Comparison of ENCODE assay signal across 26 mouse cellular contexts in the genomic region with DNA sequence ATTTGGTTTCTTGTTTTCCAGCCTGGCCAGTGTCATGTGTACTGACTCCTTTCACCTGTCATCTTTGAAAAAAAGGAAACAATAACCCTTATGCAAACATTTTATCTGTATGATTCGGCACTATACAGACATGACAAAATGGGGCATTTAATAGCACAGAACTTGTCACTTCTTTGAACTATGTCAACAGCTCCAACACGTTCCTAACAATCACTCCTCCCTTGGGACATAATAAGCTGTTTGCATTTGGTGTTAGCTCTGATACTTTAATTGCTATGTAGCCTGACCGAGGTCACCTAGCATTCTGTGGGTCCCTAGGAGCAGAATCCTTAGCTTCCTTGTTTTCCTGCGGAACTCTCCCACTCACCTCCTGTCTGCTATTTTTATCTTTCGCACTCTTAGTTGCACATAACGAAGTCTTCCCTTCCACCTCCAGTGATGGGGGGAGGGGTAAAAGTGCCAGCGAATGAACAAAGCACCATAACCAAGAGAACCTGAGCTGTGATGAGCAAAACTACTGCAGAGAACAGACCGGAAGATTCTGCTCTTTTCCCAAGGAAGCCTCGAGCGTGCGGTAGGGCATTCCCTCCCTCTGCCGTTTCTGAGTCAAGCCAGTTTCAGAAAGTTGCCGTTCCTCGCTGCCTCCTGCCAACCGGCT. TPM values are rescaled to one million over a fixed set of nuclear protein-coding genes. Genes with fewer than 3 reads are reported as not detected.
DNase-seq lines count a peak whose midpoint lies in the region; ATAC-seq and TF ChIP-seq lines count a peak whose summit lies in the region.
"Had no signal": no experiment of that assay in that cellular context is flagged by ENCODE, and none has a peak within 500 bp of the region (broad histone marks: within the 10 kb centered on the region; RNA-seq: fewer than 3 reads in every experiment).

No protein-coding gene starts in this region.

- TF ChIP-seq CTCF in stomach, postnatal 0 days (IDR thresholded peaks at IDR 0.05; ENCODE audit: low read depth): no peak

- no peak overlapping the region for H3K4me3 ChIP-seq in intestine, embryonic 14.5 days (ENCODE audit: low read depth, low read length)
- no peak overlapping the region for H3K4me3 ChIP-seq in intestine, embryonic 16.5 days (ENCODE audit: low read length)
- no peak overlapping the region for H3K4me3 ChIP-seq in stomach, embryonic 14.5 days (ENCODE audit: low read depth, low read length)
- no peak overlapping the region for H3K4me3 ChIP-seq in stomach, postnatal 0 days (ENCODE audit: low read depth, low read length)
- H3K4me3 ChIP-seq: embryonic facial prominence, embryonic 12.5 days; embryonic facial prominence, embryonic 15.5 days; heart, embryonic 12.5 days; heart, embryonic 15.5 days; hindbrain, embryonic 10.5 days; hindbrain, embryonic 13.5 days had no signal

- no peak for ATAC-seq in intestine, embryonic 14.5 days (replicated peaks; ENCODE audit: low FRiP score, low TSS enrichment, low read depth)
- no peak for ATAC-seq in intestine, embryonic 16.5 days
- peak; percentile 80 for ATAC-seq in stomach, embryonic 14.5 days (ENCODE audit: insufficient number of reproducible peaks, insufficient read depth, low FRiP score, low read depth)
- 0 out of 2 replicates have a peak, but pooled peaks have one; percentile 45 for ATAC-seq in stomach, postnatal 0 days (ENCODE audit: low FRiP score, low TSS enrichment)
- ATAC-seq: CD4-positive, CD25-positive, alpha-beta regulatory T cell, adult 4 months; forebrain, embryonic 14.5 days; forebrain, postnatal 0 days; hindbrain, embryonic 16.5 days had no signal

- no peaks in the 10 kb centered on the region for H3K27me3 ChIP-seq in intestine, embryonic 14.5 days (replicated peaks; ENCODE audit: control insufficient read depth, insufficient read depth, low read length)
- H3K27me3 ChIP-seq in intestine, embryonic 16.5 days (replicated peaks; ENCODE audit: control insufficient read depth, insufficient read depth, low read length): no peaks in the 10 kb centered on the region
- no peaks in the 10 kb centered on the region for H3K27me3 ChIP-seq in stomach, embryonic 14.5 days (ENCODE audit: control insufficient read depth, insufficient read depth, low read length)
- H3K27me3 ChIP-seq in stomach, postnatal 0 days (ENCODE audit: control insufficient read depth, insufficient read depth, low read length): no peaks in the 10 kb centered on the region
- H3K27me3 ChIP-seq: embryonic facial prominence, embryonic 12.5 days; embryonic facial prominence, embryonic 15.5 days; heart, embryonic 12.5 days; heart, embryonic 15.5 days; hindbrain, embryonic 13.5 days had no signal

- H3K4me2 ChIP-seq in intestine, embryonic 14.5 days (ENCODE audit: low read length): no peak overlapping the region
- no peak overlapping the region for H3K4me2 ChIP-seq in intestine, embryonic 16.5 days (ENCODE audit: low read depth, low read length)
- no peak overlapping the region for H3K4me2 ChIP-seq in stomach, embryonic 14.5 days (replicated peaks; ENCODE audit: low read depth, low read length)
- H3K4me2 ChIP-seq in stomach, postnatal 0 days (replicated peaks; ENCODE audit: low read depth): no peak overlapping the region
- H3K4me2 ChIP-seq: embryonic facial prominence, embryonic 12.5 days; embryonic facial prominence, embryonic 15.5 days; heart, embryonic 12.5 days; heart, embryonic 15.5 days; hindbrain, embryonic 13.5 days had no signal

- WGBS in intestine, embryonic 14.5 days: 77% methylated on average over 15 of the region's 15 CpGs
- WGBS in intestine, embryonic 16.5 days: 79% methylated on average over 15 of the region's 15 CpGs
- 75% methylated on average over 15 of the region's 15 CpGs for WGBS in stomach, embryonic 14.5 days
- 71% methylated on average over 15 of the region's 15 CpGs for WGBS in stomach, postnatal 0 days

- 0 out of 2 replicates have a peak, but pooled peaks cover 5% of the 10 kb centered on the region for H3K9me3 ChIP-seq in intestine, embryonic 14.5 days (ENCODE audit: control insufficient read depth, low read length)
- H3K9me3 ChIP-seq in intestine, embryonic 16.5 days (ENCODE audit: control insufficient read depth, low read length): peaks cover 4% of the 10 kb centered on the region; the same call in 1 of the 2 replicates
- peaks cover 3% of the 10 kb centered on the region; the same call in 1 of the 2 replicates for H3K9me3 ChIP-seq in stomach, embryonic 14.5 days (ENCODE audit: control insufficient read depth, low read depth, low read length)
- no peaks in the 10 kb centered on the region for H3K9me3 ChIP-seq in stomach, postnatal 0 days (ENCODE audit: control insufficient read depth, low read length)
- H3K9me3 ChIP-seq: embryonic facial prominence, embryonic 15.5 days; heart, embryonic 15.5 days had no signal

- no peak overlapping the region for H3K27ac ChIP-seq in intestine, embryonic 14.5 days (ENCODE audit: low read depth)
- H3K27ac ChIP-seq in intestine, embryonic 16.5 days (ENCODE audit: low read length): no peak overlapping the region
- no peak overlapping the region for H3K27ac ChIP-seq in stomach, embryonic 14.5 days (ENCODE audit: low read length)
- H3K27ac ChIP-seq in stomach, postnatal 0 days (replicated peaks): no peak overlapping the region
- H3K27ac ChIP-seq: embryonic facial prominence, embryonic 12.5 days; embryonic facial prominence, embryonic 15.5 days; heart, embryonic 15.5 days; hindbrain, embryonic 10.5 days; hindbrain, embryonic 13.5 days had no signal

- DNase-seq in intestine, embryonic 14.5 days (ENCODE audit: low spot score): peak; percentile 47
- DNase-seq in stomach, postnatal 0 days (ENCODE audit: low spot score): no peak
- DNase-seq in left cerebral cortex, adult 8-10 months (ENCODE audit: low spot score in 2 of 2): no peak
- no peak for DNase-seq in right cerebral cortex, postnatal 4 days
- DNase-seq: adrenal gland, adult 2 months; adrenal gland, postnatal 25 days; cerebellum, adult 11 months; cerebellum, adult 2 months; cerebellum, adult 9-11 months; cerebellum, postnatal 25 days; forebrain, postnatal 0 days; gastrocnemius, postnatal 10 days; gastrocnemius, postnatal 36 days; heart, postnatal 10 days; heart, postnatal 36 days had no signal

- no peak for TF ChIP-seq EP300 in stomach, postnatal 0 days (optimal IDR thresholded peaks at IDR 0.05)

- H3K4me1 ChIP-seq in intestine, embryonic 14.5 days (replicated peaks; ENCODE audit: control insufficient read depth, insufficient read depth, low read length): no peaks in the 10 kb centered on the region
- H3K4me1 ChIP-seq in intestine, embryonic 16.5 days (ENCODE audit: control insufficient read depth, insufficient read depth, low read length): no peaks in the 10 kb centered on the region
- no peaks in the 10 kb centered on the region for H3K4me1 ChIP-seq in stomach, embryonic 14.5 days (ENCODE audit: control insufficient read depth, insufficient read depth, low read length)
- no peaks in the 10 kb centered on the region for H3K4me1 ChIP-seq in stomach, postnatal 0 days (replicated peaks; ENCODE audit: control insufficient read depth, insufficient read depth)
- H3K4me1 ChIP-seq: embryonic facial prominence, embryonic 12.5 days; embryonic facial prominence, embryonic 15.5 days; heart, embryonic 12.5 days; heart, embryonic 15.5 days; hindbrain, embryonic 10.5 days; hindbrain, embryonic 13.5 days had no signal

- H3K9ac ChIP-seq in intestine, embryonic 14.5 days (ENCODE audit: low read length): no peak overlapping the region
- no peak overlapping the region for H3K9ac ChIP-seq in intestine, embryonic 16.5 days (ENCODE audit: low read depth, low read length)
- no peak overlapping the region for H3K9ac ChIP-seq in stomach, embryonic 14.5 days (replicated peaks; ENCODE audit: low read depth, low read length)
- no peak overlapping the region for H3K9ac ChIP-seq in stomach, postnatal 0 days (ENCODE audit: low read length)
- H3K9ac ChIP-seq: embryonic facial prominence, embryonic 12.5 days; embryonic facial prominence, embryonic 15.5 days; forebrain, postnatal 0 days; heart, embryonic 12.5 days; heart, embryonic 15.5 days; hindbrain, embryonic 13.5 days had no signal

- no peaks in the 10 kb centered on the region for H3K36me3 ChIP-seq in intestine, embryonic 14.5 days (ENCODE audit: control insufficient read depth, insufficient read depth, low read length)
- no peaks in the 10 kb centered on the region for H3K36me3 ChIP-seq in intestine, embryonic 16.5 days (ENCODE audit: control insufficient read depth, insufficient read depth, low read length)
- H3K36me3 ChIP-seq in stomach, embryonic 14.5 days (ENCODE audit: control insufficient read depth, insufficient read depth, low read length): no peaks in the 10 kb centered on the region
- no peaks in the 10 kb centered on the region for H3K36me3 ChIP-seq in stomach, postnatal 0 days (ENCODE audit: control insufficient read depth, insufficient read depth, low read length)
- H3K36me3 ChIP-seq: embryonic facial prominence, embryonic 12.5 days; embryonic facial prominence, embryonic 15.5 days; heart, embryonic 12.5 days; heart, embryonic 15.5 days; hindbrain, embryonic 10.5 days; hindbrain, embryonic 13.5 days had no signal

RNA-seq across cellular contexts. Expression of a gene that starts 21.8 kb away (rescaled TPM):
- polyA plus RNA-seq in intestine, embryonic 14.5 days (2014; fragmentation: Nextera tagmentation; extraction: Ambion mirVana): 67.1 and 70.7 TPM in 2 replicates
- 61.2 and 65.5 TPM in 2 replicates for polyA plus RNA-seq in intestine, embryonic 16.5 days (2015; fragmentation: Nextera tagmentation; extraction: Ambion mirVana)
- 68.1 and 74.9 TPM in 2 replicates for polyA plus RNA-seq in stomach, embryonic 14.5 days (2014; fragmentation: Nextera tagmentation; extraction: Ambion mirVana)
- 66.8 and 66.9 TPM in 2 replicates for polyA plus RNA-seq in stomach, postnatal 0 days (2015; fragmentation: Nextera tagmentation; extraction: Ambion mirVana)
- 10 to 100 TPM; 27.6 to 31.7 (median 29.8) TPM for total RNA-seq in left cerebral cortex, adult 8-10 months (2022)

RNA-seq across cellular contexts. Expression of a gene that starts 29.3 kb away (rescaled TPM):
- 45.0 and 55.6 TPM in 2 replicates for polyA plus RNA-seq in intestine, embryonic 14.5 days (2014; fragmentation: Nextera tagmentation; extraction: Ambion mirVana)
- polyA plus RNA-seq in intestine, embryonic 16.5 days (2015; fragmentation: Nextera tagmentation; extraction: Ambion mirVana): 41.7 and 46.8 TPM in 2 replicates
- polyA plus RNA-seq in stomach, embryonic 14.5 days (2014; fragmentation: Nextera tagmentation; extraction: Ambion mirVana): 55.4 and 58.6 TPM in 2 replicates
- polyA plus RNA-seq in stomach, postnatal 0 days (2015; fragmentation: Nextera tagmentation; extraction: Ambion mirVana): 38.1 and 39.3 TPM in 2 replicates
- total RNA-seq in left cerebral cortex, adult 8-10 months (2022): 10 to 100 TPM; 52.6 to 58.3 (median 55.7) TPM

Comparison
In these comparisons a context has a peak if more than half of its experiments do, and no peak if none do; other contexts are left out.
1. ATAC-seq: peak in stomach, embryonic 14.5 days (single experiment) and stomach, postnatal 0 days (single experiment); none in intestine, embryonic 14.5 days (single experiment) and intestine, embryonic 16.5 days (single experiment).